Mouse (Mus musculus) liver (tissue): Measurements from ENCODE around the gene Rhoh.

Source experiments
- DNase-seq: peaks from one replicate; pipeline ENCODE4 v3.0.0-alpha.2; 2020; ENCODE audit warnings: mixed read lengths

The Rhoh gene

GRCm38 (mm10) chr5:65861154-65861944 lies at the start of gene Rhoh:
Gene Rhoh (plus strand): TSS chr5:65861213.
- no peak for DNase-seq

GRCm38 (mm10) chr5:65823601-65824133 lies 37.3 kb upstream of the Rhoh start:
- DNase-seq, result no peak

- no peak for DNase-seq
Observed at GRCm38 (mm10) chr5:65826476-65826875, 34.5 kb upstream of the Rhoh start.

- DNase-seq, result no peak
Observed at GRCm38 (mm10) chr5:65827102-65827501, 33.9 kb upstream of the Rhoh start.

GRCm38 (mm10) chr5:65828261-65828660 lies 32.8 kb upstream of the Rhoh start:
- no peak for DNase-seq

GRCm38 (mm10) chr5:65829059-65829458 lies 32.0 kb upstream of the Rhoh start:
- no peak for DNase-seq

GRCm38 (mm10) chr5:65831917-65832618 lies 28.9 kb upstream of the Rhoh start:
- no peak for DNase-seq

GRCm38 (mm10) chr5:65833092-65833491 lies 27.9 kb upstream of the Rhoh start:
- DNase-seq, result no peak

GRCm38 (mm10) chr5:65833766-65834498 lies 27.1 kb upstream of the Rhoh start:
- no peak for DNase-seq

- DNase-seq, result no peak
Observed at GRCm38 (mm10) chr5:65838053-65838452, 23.0 kb upstream of the Rhoh start.

- no peak for DNase-seq
Observed at GRCm38 (mm10) chr5:65842947-65843346, 18.1 kb upstream of the Rhoh start.

GRCm38 (mm10) chr5:65846534-65846933 lies 14.5 kb upstream of the Rhoh start:
- DNase-seq, result no peak

GRCm38 (mm10) chr5:65846958-65847357 lies 14.1 kb upstream of the Rhoh start:
- DNase-seq, result no peak

- DNase-seq, result no peak
Observed at GRCm38 (mm10) chr5:65847656-65848055, 13.4 kb upstream of the Rhoh start.

- no peak for DNase-seq
Observed at GRCm38 (mm10) chr5:65850765-65851164, 10.2 kb upstream of the Rhoh start.

GRCm38 (mm10) chr5:65854786-65855191 lies 6.2 kb upstream of the Rhoh start:
- DNase-seq, result no peak

GRCm38 (mm10) chr5:65855571-65855970 lies 5.4 kb upstream of the Rhoh start:
- DNase-seq, result no peak

GRCm38 (mm10) chr5:65856591-65857411 lies 4.2 kb upstream of the Rhoh start:
- DNase-seq, result no peak

GRCm38 (mm10) chr5:65857935-65858334 lies 3.1 kb upstream of the Rhoh start:
- DNase-seq, result no peak

GRCm38 (mm10) chr5:65858355-65858754 lies 2.7 kb upstream of the Rhoh start:
- DNase-seq, result no peak

- DNase-seq, result no peak
Observed at GRCm38 (mm10) chr5:65858898-65859297, 2.1 kb upstream of the Rhoh start.

- no peak for DNase-seq
Observed at GRCm38 (mm10) chr5:65859396-65859795, 1.6 kb upstream of the Rhoh start.
